Mouse (Mus musculus): ENCODE measurements around the gene Abcb1b. TPM values are rescaled to one million over a fixed set of nuclear protein-coding genes. Genes with fewer than 3 reads are reported as not detected.

Gene Abcb1b
- polyA plus RNA-seq, 1 experiment from 2014 or later = 0.87 TPM

GRCm38 (mm10) chr5:8877086-8877485 is 79.1 kb downstream of the Abcb1b start:
- Histone ChIP-seq H3K9me3 (ENCODE audit: control insufficient read depth, low read length) (no peaks in the 10 kb centered on the region), H3K9ac (replicated peaks; ENCODE audit: low read length) (no peak overlapping the region), H3K27ac (replicated peaks; ENCODE audit: low read depth, low read length) (no peak overlapping the region), H3K4me1 (ENCODE audit: control insufficient read depth, insufficient read depth, low read length) (no peaks in the 10 kb centered on the region), H3K4me3 (replicated peaks; ENCODE audit: low read depth, low read length) (no peak overlapping the region), H3K36me3 (ENCODE audit: control insufficient read depth, insufficient read depth, low read length) (no peaks in the 10 kb centered on the region), H3K27me3 (ENCODE audit: control insufficient read depth, insufficient read depth, low read length) (no peaks in the 10 kb centered on the region), H3K4me2 (ENCODE audit: low read length) (no peak overlapping the region)
- 90% methylated on average over 2 of the region's 2 CpGs for WGBS
- DNase-seq (no peak), ATAC-seq (ENCODE audit: low FRiP score, low TSS enrichment) (no peak)

- H3K4me2 ChIP-seq (ENCODE audit: low read length) = no peak overlapping the region
- no peak for DNase-seq
- no peak overlapping the region for H3K4me3 ChIP-seq (replicated peaks; ENCODE audit: low read depth, low read length)
- no peaks in the 10 kb centered on the region for H3K4me1 ChIP-seq (ENCODE audit: control insufficient read depth, insufficient read depth, low read length)
- 80% methylated on average over 5 of the region's 5 CpGs for WGBS
- no peaks in the 10 kb centered on the region for H3K9me3 ChIP-seq (ENCODE audit: control insufficient read depth, low read length)
- H3K27ac ChIP-seq (replicated peaks; ENCODE audit: low read depth, low read length) = no peak overlapping the region
- no peaks in the 10 kb centered on the region for H3K27me3 ChIP-seq (ENCODE audit: control insufficient read depth, insufficient read depth, low read length)
- H3K36me3 ChIP-seq (ENCODE audit: control insufficient read depth, insufficient read depth, low read length) = no peaks in the 10 kb centered on the region
- ATAC-seq (ENCODE audit: low FRiP score, low TSS enrichment) = no peak
- H3K9ac ChIP-seq (replicated peaks; ENCODE audit: low read length) = no peak overlapping the region
Measured at GRCm38 (mm10) chr5:8877800-8878199, 79.9 kb downstream of the Abcb1b start.

GRCm38 (mm10) chr5:8885837-8886236 is 87.9 kb downstream of the Abcb1b start:
- WGBS = 76% methylated on average over 2 of the region's 2 CpGs
- no peak overlapping the region for H3K9ac ChIP-seq (replicated peaks; ENCODE audit: low read length)

GRCm38 (mm10) chr5:8893300-8894103 is 95.6 kb downstream of the Abcb1b start, which contains the start of gene Abcb4:
Abcb4 (plus strand) TSS chr5:8893717.
- under 1% methylated on average over 65 of the region's 65 CpGs for WGBS
- H3K4me2 ChIP-seq (ENCODE audit: low read length) = peak within 1 kb of the TSS; percentile 76
- H3K9me3 ChIP-seq (ENCODE audit: control insufficient read depth, low read length) = no peaks in the 10 kb centered on the region; the same call in 1 of the 2 replicates
- no peaks in the 10 kb centered on the region for H3K36me3 ChIP-seq (ENCODE audit: control insufficient read depth, insufficient read depth, low read length)
- peak within 1 kb of the TSS; percentile 54 for H3K9ac ChIP-seq (replicated peaks; ENCODE audit: low read length)
- H3K4me3 ChIP-seq (replicated peaks; ENCODE audit: low read depth, low read length) = peak within 1 kb of the TSS; percentile 63
- H3K4me1 ChIP-seq (ENCODE audit: control insufficient read depth, insufficient read depth, low read length) = no peaks in the 10 kb centered on the region
- no peak within 1 kb of the TSS for H3K27ac ChIP-seq (replicated peaks; ENCODE audit: low read depth, low read length)
- DNase-seq (peak; percentile 84), ATAC-seq (ENCODE audit: low FRiP score, low TSS enrichment) (peak; percentile 87)
- peaks cover 5% of the 10 kb centered on the region; the same call in 1 of the 2 replicates for H3K27me3 ChIP-seq (ENCODE audit: control insufficient read depth, insufficient read depth, low read length)

More at GRCm38 (mm10) chr5:8885837-8886236, 87.9 kb downstream of the Abcb1b start:
- Histone ChIP-seq H3K4me1 (ENCODE audit: control insufficient read depth, insufficient read depth, low read length) (no peaks in the 10 kb centered on the region), H3K9me3 (ENCODE audit: control insufficient read depth, low read length) (no peaks in the 10 kb centered on the region; the same call in 1 of the 2 replicates), H3K4me3 (replicated peaks; ENCODE audit: low read depth, low read length) (no peak overlapping the region), H3K36me3 (ENCODE audit: control insufficient read depth, insufficient read depth, low read length) (no peaks in the 10 kb centered on the region), H3K27me3 (ENCODE audit: control insufficient read depth, insufficient read depth, low read length) (no peaks in the 10 kb centered on the region), H3K27ac (replicated peaks; ENCODE audit: low read depth, low read length) (no peak overlapping the region), H3K4me2 (ENCODE audit: low read length) (no peak overlapping the region)
- no peak for DNase-seq
- ATAC-seq (ENCODE audit: low FRiP score, low TSS enrichment) = no peak

GRCm38 (mm10) chr5:8894104-8894425 is 96.1 kb downstream of the Abcb1b start:
- Histone ChIP-seq H3K9ac (replicated peaks; ENCODE audit: low read length) (peak overlapping the region; percentile 54), H3K27me3 (ENCODE audit: control insufficient read depth, insufficient read depth, low read length) (peaks cover 5% of the 10 kb centered on the region; the same call in 1 of the 2 replicates), H3K4me1 (ENCODE audit: control insufficient read depth, insufficient read depth, low read length) (no peaks in the 10 kb centered on the region), H3K4me3 (replicated peaks; ENCODE audit: low read depth, low read length) (peak overlapping the region; percentile 63), H3K27ac (replicated peaks; ENCODE audit: low read depth, low read length) (no peak overlapping the region), H3K9me3 (ENCODE audit: control insufficient read depth, low read length) (no peaks in the 10 kb centered on the region; the same call in 1 of the 2 replicates), H3K36me3 (ENCODE audit: control insufficient read depth, insufficient read depth, low read length) (no peaks in the 10 kb centered on the region), H3K4me2 (ENCODE audit: low read length) (peak overlapping the region; percentile 76)
- peak; percentile 15; the same call in 1 of the 2 replicates for ATAC-seq (ENCODE audit: low FRiP score, low TSS enrichment)
- WGBS = 6% methylated on average over 15 of the region's 15 CpGs
- no peak for DNase-seq

- no peak overlapping the region for H3K4me3 ChIP-seq (replicated peaks; ENCODE audit: low read depth, low read length)
- peaks cover 5% of the 10 kb centered on the region; the same call in 1 of the 2 replicates for H3K27me3 ChIP-seq (ENCODE audit: control insufficient read depth, insufficient read depth, low read length)
- H3K9me3 ChIP-seq (ENCODE audit: control insufficient read depth, low read length) = no peaks in the 10 kb centered on the region; the same call in 1 of the 2 replicates
- no peak overlapping the region for H3K9ac ChIP-seq (replicated peaks; ENCODE audit: low read length)
- no peak overlapping the region for H3K27ac ChIP-seq (replicated peaks; ENCODE audit: low read depth, low read length)
- H3K36me3 ChIP-seq (ENCODE audit: control insufficient read depth, insufficient read depth, low read length) = no peaks in the 10 kb centered on the region
- no peaks in the 10 kb centered on the region for H3K4me1 ChIP-seq (ENCODE audit: control insufficient read depth, insufficient read depth, low read length)
- 73% methylated on average over 15 of the region's 15 CpGs for WGBS
- ATAC-seq (ENCODE audit: low FRiP score, low TSS enrichment) (no peak), DNase-seq (no peak)
- no peak overlapping the region for H3K4me2 ChIP-seq (ENCODE audit: low read length)
Measured at GRCm38 (mm10) chr5:8894641-8895490, 96.9 kb downstream of the Abcb1b start.

GRCm38 (mm10) chr5:8896198-8896597 is 98.3 kb downstream of the Abcb1b start:
- Histone ChIP-seq H3K4me1 (ENCODE audit: control insufficient read depth, insufficient read depth, low read length) (no peaks in the 10 kb centered on the region), H3K27me3 (ENCODE audit: control insufficient read depth, insufficient read depth, low read length) (peaks cover 5% of the 10 kb centered on the region; the same call in 1 of the 2 replicates), H3K4me3 (replicated peaks; ENCODE audit: low read depth, low read length) (no peak overlapping the region), H3K9ac (replicated peaks; ENCODE audit: low read length) (no peak overlapping the region), H3K27ac (replicated peaks; ENCODE audit: low read depth, low read length) (no peak overlapping the region), H3K4me2 (ENCODE audit: low read length) (no peak overlapping the region), H3K36me3 (ENCODE audit: control insufficient read depth, insufficient read depth, low read length) (no peaks in the 10 kb centered on the region), H3K9me3 (ENCODE audit: control insufficient read depth, low read length) (no peaks in the 10 kb centered on the region)
- ATAC-seq (ENCODE audit: low FRiP score, low TSS enrichment) (no peak), DNase-seq (no peak)
- 82% methylated on average over 1 of the region's 1 CpGs for WGBS

GRCm38 (mm10) chr5:8898246-8898645 is 100.3 kb downstream of the Abcb1b start:
- WGBS = 81% methylated on average over 3 of the region's 3 CpGs
- H3K27me3 ChIP-seq (ENCODE audit: control insufficient read depth, insufficient read depth, low read length) = peaks cover 5% of the 10 kb centered on the region; the same call in 1 of the 2 replicates
- no peak for DNase-seq
- H3K4me2 ChIP-seq (ENCODE audit: low read length) = no peak overlapping the region
- no peak overlapping the region for H3K9ac ChIP-seq (replicated peaks; ENCODE audit: low read length)
- H3K36me3 ChIP-seq (ENCODE audit: control insufficient read depth, insufficient read depth, low read length) = no peaks in the 10 kb centered on the region
- no peaks in the 10 kb centered on the region for H3K4me1 ChIP-seq (ENCODE audit: control insufficient read depth, insufficient read depth, low read length)
- ATAC-seq (ENCODE audit: low FRiP score, low TSS enrichment) = no peak
- no peaks in the 10 kb centered on the region for H3K9me3 ChIP-seq (ENCODE audit: control insufficient read depth, low read length)
- no peak overlapping the region for H3K27ac ChIP-seq (replicated peaks; ENCODE audit: low read depth, low read length)
- no peak overlapping the region for H3K4me3 ChIP-seq (replicated peaks; ENCODE audit: low read depth, low read length)
